Mouse (Mus musculus) midbrain, postnatal 0 days (tissue): ENCODE measurements around the gene Spaca6. TPM values are rescaled to one million over a fixed set of nuclear protein-coding genes. Genes with fewer than 3 reads are reported as not detected.

ENCODE experiments used
- ATAC-seq: fragments of 200-750 bp; cut with Nextera tagmentation; 2 replicates; pipeline ENCODE4 v1.8.0; 2017; ENCODE audit warnings: moderate number of reproducible peaks, mild to moderate bottlenecking, moderate TSS enrichment, moderate library complexity; ENCODE audit not compliant: low FRiP score
- DNase-seq: peaks from one replicate; pipeline ENCODE4 v3.0.0-alpha.2; 2015; ENCODE audit warnings: low spot score
- H3K27ac ChIP-seq: fragments of 300-500 bp; sonication (generic); 2 replicates; pipeline ENCODE4 v1.5.1; 2014; ENCODE audit warnings: low read depth, mild to moderate bottlenecking, low read length, mixed read lengths
- H3K27me3 ChIP-seq: fragments of 300-500 bp; sonication (generic); 2 replicates; pipeline ENCODE4 v1.6.1; 2014; ENCODE audit warnings: low read length, control low read depth, mixed read lengths; ENCODE audit not compliant: insufficient read depth
- H3K36me3 ChIP-seq: fragments of 300-500 bp; sonication (generic); 2 replicates; pipeline ENCODE4 v1.6.1; 2014; ENCODE audit warnings: low read length, control low read depth, mixed read lengths; ENCODE audit not compliant: insufficient read depth
- H3K4me1 ChIP-seq: fragments of 300-500 bp; sonication (generic); 2 replicates; pipeline ENCODE4 v1.6.1; 2014; ENCODE audit warnings: mild to moderate bottlenecking, control low read depth, antibody characterized with exemption, low read length, mixed read lengths; ENCODE audit not compliant: insufficient read depth
- H3K4me2 ChIP-seq: fragments of 300-500 bp; sonication (generic); 2 replicates; pipeline ENCODE4 v1.6.1; 2014; ENCODE audit warnings: low read depth, mild to moderate bottlenecking, low read length, mixed read lengths; ENCODE audit not compliant: poor library complexity, severe bottlenecking
- H3K4me3 ChIP-seq: fragments of 300-500 bp; sonication (generic); 2 replicates; pipeline ENCODE4 v1.5.1; 2014; ENCODE audit warnings: low read depth, mild to moderate bottlenecking, low read length, moderate library complexity
- H3K9ac ChIP-seq: fragments of 300-500 bp; sonication (generic); replicated peaks from 2 replicates; pipeline ENCODE4 v1.6.1; 2014; ENCODE audit warnings: mild to moderate bottlenecking, low read length, moderate library complexity, mixed read lengths; ENCODE audit not compliant: poor library complexity, severe bottlenecking
- H3K9me3 ChIP-seq: fragments of 300-500 bp; sonication (generic); 2 replicates; pipeline ENCODE4 v1.6.1; 2016; ENCODE audit warnings: low read length, control low read depth
- CTCF ChIP-seq: IDR thresholded peaks from 2 replicates; pipeline ENCODE4 v1.5.1; 2016; ENCODE audit warnings: antibody characterized with exemption, mild to moderate bottlenecking
- WGBS: fragments of 180-500 bp; shearing (Covaris S2); extraction: QIAGEN DNeasy Blood & Tissue Kit; methylation state at CpG from one replicate; pipeline ENCODE4 v1.1.7; 2014; 5-methylcytosine and 5-hydroxymethylcytosine counted together
- microRNA counts: library from miRNA; unstranded; fragments of <30 nt; microRNA quantifications from one replicate; lab custom pipeline; 2015
- microRNA-seq: library from miRNA; unstranded; fragments of <30 nt; microRNA quantifications from one replicate; pipeline ENCODE4, GENCODE M21; 2016; ENCODE audit warnings: borderline number of aligned reads
- polyA plus RNA-seq: library from polyadenylated mRNA; unstranded; fragments of >200 nt; fragmentation: Nextera tagmentation; extraction: Ambion mirVana; gene quantifications from 2 replicates; pipeline ENCODE4 v1.2.1, GENCODE M21; 2015
- total RNA-seq: library from RNA; depleted of rRNA; stranded (reverse); fragments of >200 nt; gene quantifications from 2 replicates; pipeline ENCODE4 v1.2.3, GENCODE M21; 2014; rRNA removed

Gene Spaca6
- total and polyA plus RNA-seq, 2 experiments from 2014 or later, result 16.2 to 17.4 TPM

DNA sequence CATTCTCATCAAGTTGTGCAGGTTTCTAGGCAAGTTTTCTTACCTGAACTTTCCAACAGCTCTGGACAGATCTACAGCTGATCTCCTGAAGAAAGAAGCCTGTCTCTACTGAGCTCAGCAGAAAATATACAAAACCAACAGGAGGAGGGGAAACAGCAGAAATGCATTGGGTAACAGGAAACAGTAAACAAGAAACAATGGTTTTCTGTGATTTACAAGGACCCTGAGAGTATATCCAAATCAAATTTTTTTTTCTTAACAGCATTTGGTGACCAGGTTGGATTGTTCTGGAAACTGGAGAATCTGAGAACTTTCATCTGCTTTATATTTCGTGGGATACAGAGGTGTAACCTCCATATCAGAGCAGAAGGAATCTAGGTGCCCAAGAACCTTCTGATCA lies 56.9 kb downstream of the Spaca6 start, which contains the start of gene Fpr1:
Fpr1 (minus strand) TSS at position 101 of the 400 bp plus-strand sequence.
- Histone ChIP-seq H3K27ac (no peak within 1 kb of the TSS), H3K4me3 (no peak within 1 kb of the TSS), H3K27me3 (0 out of 2 replicates have a peak, but pooled peaks cover 2% of the 10 kb centered on the region), H3K9me3 (no peaks in the 10 kb centered on the region), H3K36me3 (no peaks in the 10 kb centered on the region), H3K9ac (no peak within 1 kb of the TSS), H3K4me2 (no peak within 1 kb of the TSS), H3K4me1 (no peaks in the 10 kb centered on the region)
- TF ChIP-seq CTCF, result no peak
- no peak for ATAC-seq
- no peak for DNase-seq
- 56% methylated on average over 1 of the region's 1 CpGs for WGBS

GRCm38 (mm10) chr17:17887774-17888248 lies 60.9 kb downstream of the Spaca6 start, which contains the start of the genes Fpr2 and Fpr3:
Gene Fpr2 (plus strand): TSS chr17:17887824.
Gene Fpr3 (plus strand): TSS chr17:17887852.
- TF ChIP-seq CTCF, result no peak
- H3K36me3 ChIP-seq, result no peaks in the 10 kb centered on the region
- WGBS, result 56% methylated on average over 1 of the region's 1 CpGs
- DNase-seq, result no peak
- no peak for ATAC-seq
- 0 out of 2 replicates have a peak, but pooled peaks cover 2% of the 10 kb centered on the region for H3K27me3 ChIP-seq
- no peaks in the 10 kb centered on the region for H3K4me1 ChIP-seq
- no peak within 1 kb of the TSS for H3K27ac ChIP-seq
- H3K9me3 ChIP-seq, result no peaks in the 10 kb centered on the region
- no peak within 1 kb of the TSS for H3K9ac ChIP-seq
- H3K4me3 ChIP-seq, result no peak within 1 kb of the TSS
- H3K4me2 ChIP-seq, result no peak within 1 kb of the TSS

DNA sequence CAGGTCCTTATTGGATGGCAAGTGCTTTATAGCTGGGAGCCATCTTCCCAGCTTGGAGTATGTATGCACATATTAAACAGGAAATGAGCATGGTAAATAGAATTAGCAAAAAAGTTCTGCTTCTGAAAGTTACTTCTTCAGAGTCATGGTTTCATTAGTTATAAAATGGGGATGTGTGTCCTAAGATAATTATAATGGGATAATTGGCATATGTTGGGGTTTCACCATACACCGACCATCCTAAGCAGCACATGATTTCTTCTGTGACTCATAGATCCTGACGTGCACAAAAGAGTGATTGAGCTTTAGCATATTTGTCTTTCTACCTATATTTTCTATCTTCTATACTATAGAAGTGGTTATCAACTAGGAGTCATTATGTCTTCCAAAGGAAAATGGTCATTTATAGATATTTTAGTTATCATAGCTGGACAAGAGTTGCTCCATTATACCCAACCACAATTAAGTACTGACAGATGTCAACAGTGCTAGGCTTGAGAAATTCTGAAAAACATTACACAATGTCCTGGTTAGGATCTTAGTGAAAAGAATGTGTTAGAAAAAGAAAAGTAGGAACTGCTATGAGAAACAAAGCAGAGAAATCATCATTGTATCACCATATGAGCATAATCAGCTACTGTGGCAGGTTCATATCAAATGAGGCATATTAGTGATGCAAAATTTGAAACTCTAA lies 62.9 kb downstream of the Spaca6 start:
- Histone ChIP-seq H3K4me2 (no peak overlapping the region), H3K4me1 (no peaks in the 10 kb centered on the region), H3K27ac (no peak overlapping the region), H3K9ac (no peak overlapping the region), H3K36me3 (no peaks in the 10 kb centered on the region), H3K27me3 (no peaks in the 10 kb centered on the region), H3K9me3 (no peaks in the 10 kb centered on the region), H3K4me3 (no peak overlapping the region)
- TF ChIP-seq CTCF, result no peak
- no peak for ATAC-seq
- 91% methylated on average over 2 of the region's 2 CpGs for WGBS
- no peak for DNase-seq

MicroRNA genes within 50 kb of the gene (microRNA counts, 519-probe panel; counts per million panel counts)
- 6,015 counts per million, percentile 97 among the panel's probes with 10 or more counts for microRNA mmu-let-7e (lab: Ali Mortazavi, UCI)
- 528 counts per million, percentile 58 among the panel's probes with 10 or more counts for microRNA mmu-miR-125a-3p (lab: Ali Mortazavi, UCI)
- microRNA mmu-miR-125a-5p (lab: Ali Mortazavi, UCI), result 7,059 counts per million, percentile 99 among the panel's probes with 10 or more counts
- 4,365 counts per million, percentile 86 among the panel's probes with 10 or more counts for microRNA mmu-miR-99b (lab: Ali Mortazavi, UCI)

Small RNAs within 50 kb of the gene (microRNA-seq; reads per million reads assigned to microRNA genes)
- not detected for gene Gm25927
- gene Mir125a, result 8,955 reads per million, percentile 94 among the genes with 10 or more reads in this experiment
- gene Mir99b, result 17,139 reads per million, percentile 97 among the genes with 10 or more reads in this experiment
- gene Mirlet7e, result not detected

Other genes starting within 250 kb of the Spaca6 start
- 24.5 and 31.2 TPM in 2 replicates for gene Lnpep, start 202.1 kb upstream of the Spaca6 start, total RNA-seq
- 4.5 and 6.2 TPM in 2 replicates for gene Lnpep, start 202.1 kb upstream of the Spaca6 start, polyA plus RNA-seq
- not detected in 2 replicates for gene Vmn2r90, start 123.4 kb upstream of the Spaca6 start, total RNA-seq
- 0.05 TPM in 1 of 2 replicates, not detected in the other for gene Vmn2r90, start 123.4 kb upstream of the Spaca6 start, polyA plus RNA-seq
- gene Has1, start 28.0 kb downstream of the Spaca6 start, total RNA-seq, result 1.1 and 1.5 TPM in 2 replicates
- 0.81 and 0.91 TPM in 2 replicates for gene Has1, start 28.0 kb downstream of the Spaca6 start, polyA plus RNA-seq
- 0.52 TPM in 1 of 2 replicates, not detected in the other for gene Fpr1, start 56.8 kb downstream of the Spaca6 start, total RNA-seq
- gene Fpr1, start 56.8 kb downstream of the Spaca6 start, polyA plus RNA-seq, result 0.22 TPM in 1 of 2 replicates, not detected in the other
- 0.52 TPM in 1 of 2 replicates, not detected in the other for gene Fpr2, start 60.7 kb downstream of the Spaca6 start, total RNA-seq
- 0.31 and 0.74 TPM in 2 replicates for gene Fpr2, start 60.7 kb downstream of the Spaca6 start, polyA plus RNA-seq
- gene Fpr3, start 60.7 kb downstream of the Spaca6 start, total RNA-seq, result not detected in 2 replicates
- gene Fpr3, start 60.7 kb downstream of the Spaca6 start, polyA plus RNA-seq, result not detected in 2 replicates
- not detected in 2 replicates for gene Fpr-rs4, start 194.6 kb downstream of the Spaca6 start, total RNA-seq
- gene Fpr-rs4, start 194.6 kb downstream of the Spaca6 start, polyA plus RNA-seq, result not detected in 2 replicates
- gene Vmn2r124, start 222.3 kb downstream of the Spaca6 start, total RNA-seq, result not detected in 2 replicates
- gene Vmn2r124, start 222.3 kb downstream of the Spaca6 start, polyA plus RNA-seq, result not detected in 2 replicates